Comparison of ENCODE assay signal across 8 mouse cellular contexts in genomic region chr19:8786008-8786781, GRCm38 (mm10). TPM values are rescaled to one million over a fixed set of nuclear protein-coding genes. Genes with fewer than 3 reads are reported as not detected.
DNase-seq lines count a peak whose midpoint lies in the region; ATAC-seq lines count a peak whose summit lies in the region.

Gene Taf6l, minus strand, starts transcription at chr19:8786417.

- ATAC-seq in hindbrain, embryonic 14.5 days (ENCODE audit: low FRiP score), result peak; percentile 99

- H3K27me3 ChIP-seq in hindbrain, embryonic 14.5 days (ENCODE audit: control insufficient read depth, insufficient read depth, low read length), result no peaks in the 10 kb centered on the region

- peak within 1 kb of the TSS; percentile 64 for H3K27ac ChIP-seq in hindbrain, embryonic 14.5 days

- peak within 1 kb of the TSS; percentile 61 for H3K4me3 ChIP-seq in hindbrain, embryonic 14.5 days (replicated peaks; ENCODE audit: low read length)

- peak; percentile 99 for DNase-seq in R1 (ENCODE audit: low read depth, low spot score)
- DNase-seq in cerebellum, postnatal 25 days, result peak; percentile 89 to 93
- peak; percentile 84 for DNase-seq in frontal cortex, postnatal 25 days (ENCODE audit: low spot score in 2 of 2)
- DNase-seq in hindbrain, embryonic 14.5 days (ENCODE audit: low spot score), result peak; percentile 94
- DNase-seq in layer of hippocampus, postnatal 36 days, result peak; percentile 85 to 89
- peak; percentile 99 for DNase-seq in lung, postnatal 36 days
- DNase-seq in retina, postnatal 1 day, result peak; percentile 97
- peak; percentile 81 to 85 for DNase-seq in urinary bladder, adult 18-20 months (ENCODE audit: low spot score in 2 of 2)

- H3K4me1 ChIP-seq in hindbrain, embryonic 14.5 days (replicated peaks; ENCODE audit: control insufficient read depth, insufficient read depth, low read length), result peaks cover 6% of the 10 kb centered on the region; the same call in 1 of the 2 replicates

- peak within 1 kb of the TSS; percentile 67 for H3K9ac ChIP-seq in hindbrain, embryonic 14.5 days

- peaks cover 34% of the 10 kb centered on the region for H3K36me3 ChIP-seq in hindbrain, embryonic 14.5 days (replicated peaks; ENCODE audit: control insufficient read depth, insufficient read depth)

- H3K9me3 ChIP-seq in hindbrain, embryonic 14.5 days (ENCODE audit: control insufficient read depth, low read length), result no peaks in the 10 kb centered on the region

- under 1% methylated on average over 32 of the region's 32 CpGs for WGBS in hindbrain, embryonic 14.5 days

- peak within 1 kb of the TSS; percentile 68 for H3K4me2 ChIP-seq in hindbrain, embryonic 14.5 days (replicated peaks)

RNA-seq across cellular contexts. Expression of gene Taf6l, which starts in this region (rescaled TPM):
- polyA plus RNA-seq in hindbrain, embryonic 14.5 days (2014; fragmentation: Nextera tagmentation; extraction: Ambion mirVana), result 18.7 TPM in 2 replicates
- total RNA-seq in layer of hippocampus, postnatal 36 days (2021), result 10 to 100 TPM; 12.2 to 13.8 TPM

Comparison
In these comparisons a context has a peak if more than half of its experiments do, and no peak if none do; other contexts are left out.
1. Peak in every context shown above with its lines: DNase-seq, ATAC-seq, H3K4me3 ChIP-seq and H3K27ac ChIP-seq.